Comparison of ENCODE assay signal across 25 mouse cellular contexts in the genomic region with DNA sequence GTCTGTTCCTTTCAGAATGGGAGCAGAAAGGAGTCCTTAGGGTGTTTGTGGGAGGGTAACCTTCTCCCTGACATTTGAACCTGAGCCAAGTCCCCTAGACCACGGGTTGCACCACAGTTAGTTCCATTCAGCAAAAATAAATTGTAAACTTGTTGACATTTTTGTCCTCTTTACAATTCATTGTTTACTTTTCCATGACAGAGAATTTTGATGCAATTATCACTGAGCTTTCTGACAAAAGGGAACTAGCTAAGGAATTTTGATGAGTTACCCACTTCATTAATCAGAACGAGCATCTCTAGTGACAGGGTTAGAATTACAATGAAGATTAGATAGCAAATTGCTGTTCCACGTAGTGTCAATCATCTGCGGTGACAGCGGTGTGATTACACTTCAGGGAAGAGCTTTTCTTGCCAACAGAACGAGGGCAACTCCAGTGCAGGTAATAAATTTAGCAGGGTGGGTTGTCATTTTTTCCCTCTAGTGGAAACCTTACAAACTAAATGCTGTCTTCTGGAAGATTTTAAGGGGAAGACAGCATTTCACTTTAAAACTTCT. TPM values are rescaled to one million over a fixed set of nuclear protein-coding genes. Genes with fewer than 3 reads are reported as not detected.
DNase-seq lines count a peak whose midpoint lies in the region; ATAC-seq and TF ChIP-seq lines count a peak whose summit lies in the region.
"Had no signal": no experiment of that assay in that cellular context is flagged by ENCODE, and none has a peak within 500 bp of the region (broad histone marks: within the 10 kb centered on the region; RNA-seq: fewer than 3 reads in every experiment).

No protein-coding gene starts in this region.

- H3K27me3 ChIP-seq in forebrain, embryonic 14.5 days (replicated peaks; ENCODE audit: control insufficient read depth, insufficient read depth, low read length), result no peaks in the 10 kb centered on the region
- H3K27me3 ChIP-seq in forebrain, embryonic 12.5 days, result no peaks in the 10 kb centered on the region
- no peaks in the 10 kb centered on the region for H3K27me3 ChIP-seq in hindbrain, postnatal 0 days (ENCODE audit: insufficient read depth, low read length)
- H3K27me3 ChIP-seq in hindbrain, embryonic 13.5 days, result no peaks in the 10 kb centered on the region
- H3K27me3 ChIP-seq: heart, embryonic 13.5 days; liver, embryonic 15.5 days; stomach, embryonic 15.5 days had no signal

- H3K4me2 ChIP-seq in forebrain, embryonic 14.5 days (ENCODE audit: low read length), result no peak overlapping the region
- no peak overlapping the region for H3K4me2 ChIP-seq in forebrain, embryonic 12.5 days
- H3K4me2 ChIP-seq in hindbrain, postnatal 0 days (ENCODE audit: low read depth, low read length), result no peak overlapping the region
- H3K4me2 ChIP-seq in hindbrain, embryonic 13.5 days, result no peak overlapping the region
- H3K4me2 ChIP-seq: heart, embryonic 13.5 days; liver, embryonic 15.5 days; stomach, embryonic 15.5 days had no signal

- DNase-seq in forebrain, embryonic 14.5 days (ENCODE audit: low spot score), result peak; percentile 58
- DNase-seq in hindbrain, postnatal 0 days (ENCODE audit: low spot score), result peak; percentile 29
- peak; percentile 14 for DNase-seq in retina, postnatal 1 day
- no peak for DNase-seq in retina, embryonic 14.5 days (ENCODE audit: low spot score)
- no peak for DNase-seq in layer of hippocampus, adult 2 months (ENCODE audit: low spot score in 2 of 2)
- no peak for DNase-seq in thymus, postnatal 4 days
- DNase-seq: adrenal gland, postnatal 25 days; cerebellum, adult 11 months; cerebellum, postnatal 10 days; gastrocnemius, postnatal 14 days; heart, adult 18-20 months; heart, postnatal 14 days; kidney, adult 8-10 months; kidney, postnatal 14 days; liver; thymus, adult 18-20 months had no signal

- no peaks in the 10 kb centered on the region for H3K9me3 ChIP-seq in forebrain, embryonic 14.5 days (replicated peaks; ENCODE audit: control insufficient read depth, low read length)
- H3K9me3 ChIP-seq in forebrain, embryonic 12.5 days, result no peaks in the 10 kb centered on the region
- no peaks in the 10 kb centered on the region for H3K9me3 ChIP-seq in hindbrain, postnatal 0 days (ENCODE audit: low read length)
- no peaks in the 10 kb centered on the region for H3K9me3 ChIP-seq in hindbrain, embryonic 13.5 days
- H3K9me3 ChIP-seq: embryonic facial prominence, embryonic 10.5 days; heart, embryonic 13.5 days; limb, embryonic 10.5 days; liver, embryonic 15.5 days; stomach, embryonic 15.5 days had no signal

- no peak overlapping the region for H3K4me3 ChIP-seq in forebrain, embryonic 14.5 days (ENCODE audit: low read depth, low read length)
- H3K4me3 ChIP-seq in forebrain, embryonic 12.5 days (replicated peaks), result no peak overlapping the region
- no peak overlapping the region for H3K4me3 ChIP-seq in hindbrain, postnatal 0 days (ENCODE audit: low read length)
- H3K4me3 ChIP-seq in hindbrain, embryonic 13.5 days, result no peak overlapping the region
- no peak overlapping the region for H3K4me3 ChIP-seq in layer of hippocampus, adult 2 months
- H3K4me3 ChIP-seq: embryonic facial prominence, embryonic 10.5 days; heart, embryonic 13.5 days; limb, embryonic 10.5 days; liver, embryonic 15.5 days; stomach, embryonic 15.5 days had no signal

- no peak for TF ChIP-seq CTCF in hindbrain, postnatal 0 days (IDR thresholded peaks at IDR 0.05; ENCODE audit: low read depth)
- TF ChIP-seq CTCF in layer of hippocampus, adult 2 months (conservative IDR thresholded peaks at IDR 0.05), result no peak

- H3K36me3 ChIP-seq in forebrain, embryonic 14.5 days (ENCODE audit: control insufficient read depth, insufficient read depth, low read length), result no peaks in the 10 kb centered on the region
- H3K36me3 ChIP-seq in forebrain, embryonic 12.5 days (replicated peaks), result no peaks in the 10 kb centered on the region
- H3K36me3 ChIP-seq in hindbrain, postnatal 0 days (ENCODE audit: insufficient read depth, low read length), result no peaks in the 10 kb centered on the region
- no peaks in the 10 kb centered on the region for H3K36me3 ChIP-seq in hindbrain, embryonic 13.5 days
- H3K36me3 ChIP-seq: embryonic facial prominence, embryonic 10.5 days; heart, embryonic 13.5 days; limb, embryonic 10.5 days; liver, embryonic 15.5 days; stomach, embryonic 15.5 days had no signal

- no peak overlapping the region for H3K27ac ChIP-seq in forebrain, embryonic 14.5 days (ENCODE audit: low read depth, low read length)
- no peak overlapping the region for H3K27ac ChIP-seq in forebrain, embryonic 12.5 days
- H3K27ac ChIP-seq in hindbrain, postnatal 0 days, result no peak overlapping the region
- no peak overlapping the region for H3K27ac ChIP-seq in hindbrain, embryonic 13.5 days
- H3K27ac ChIP-seq in layer of hippocampus, adult 2 months, result no peak overlapping the region
- H3K27ac ChIP-seq: embryonic facial prominence, embryonic 10.5 days; heart, embryonic 13.5 days; limb, embryonic 10.5 days; liver, embryonic 15.5 days; macrophage; stomach, embryonic 15.5 days had no signal

- H3K4me1 ChIP-seq in forebrain, embryonic 14.5 days (ENCODE audit: control insufficient read depth, insufficient read depth, low read length), result no peaks in the 10 kb centered on the region
- peaks cover 5% of the 10 kb centered on the region; the same call in 1 of the 2 replicates for H3K4me1 ChIP-seq in forebrain, embryonic 12.5 days
- H3K4me1 ChIP-seq in hindbrain, postnatal 0 days (ENCODE audit: insufficient read depth, low read length), result no peaks in the 10 kb centered on the region
- H3K4me1 ChIP-seq in hindbrain, embryonic 13.5 days (replicated peaks), result no peaks in the 10 kb centered on the region
- H3K4me1 ChIP-seq: embryonic facial prominence, embryonic 10.5 days; limb, embryonic 10.5 days; liver, embryonic 15.5 days; stomach, embryonic 15.5 days had no signal

- 55% methylated on average over 6 of the region's 6 CpGs for whole genome bisulfite sequencing in forebrain, embryonic 14.5 days
- 62% methylated on average over 6 of the region's 6 CpGs for WGBS in forebrain, embryonic 12.5 days
- WGBS in hindbrain, postnatal 0 days, result 46% methylated on average over 6 of the region's 6 CpGs
- 60% methylated on average over 6 of the region's 6 CpGs for WGBS in hindbrain, embryonic 13.5 days

- H3K9ac ChIP-seq in forebrain, embryonic 14.5 days (ENCODE audit: low read length), result no peak overlapping the region
- no peak overlapping the region for H3K9ac ChIP-seq in forebrain, embryonic 12.5 days
- H3K9ac ChIP-seq in hindbrain, postnatal 0 days (replicated peaks; ENCODE audit: low read length), result no peak overlapping the region
- H3K9ac ChIP-seq in hindbrain, embryonic 13.5 days, result no peak overlapping the region
- H3K9ac ChIP-seq: heart, embryonic 13.5 days; liver, embryonic 15.5 days; stomach, embryonic 15.5 days had no signal

- peak; percentile 52; the same call in 1 of the 2 replicates for ATAC-seq in forebrain, embryonic 14.5 days
- ATAC-seq in forebrain, embryonic 12.5 days (ENCODE audit: low FRiP score), result no peak
- ATAC-seq in hindbrain, postnatal 0 days, result no peak
- no peak for ATAC-seq in hindbrain, embryonic 13.5 days (ENCODE audit: low FRiP score)
- ATAC-seq: lung, postnatal 0 days had no signal

RNA-seq across cellular contexts. Expression of a gene that starts 1.5 kb away (rescaled TPM):
- 27.7 and 32.7 TPM in 2 replicates for polyA plus RNA-seq in forebrain, embryonic 14.5 days (2014; fragmentation: Nextera tagmentation; extraction: Ambion mirVana)
- polyA plus RNA-seq in forebrain, embryonic 12.5 days (2016; fragmentation: Nextera tagmentation; extraction: Ambion mirVana), result 34.7 and 35.6 TPM in 2 replicates
- 19.9 and 29.7 TPM in 2 replicates for total RNA-seq in hindbrain, postnatal 0 days (2014; rRNA removed)
- polyA plus RNA-seq in hindbrain, postnatal 0 days (2015; fragmentation: Nextera tagmentation; extraction: Ambion mirVana), result 11.3 and 12.9 TPM in 2 replicates
- polyA plus RNA-seq in hindbrain, embryonic 13.5 days (2015; fragmentation: Nextera tagmentation; extraction: Ambion mirVana), result 20.5 and 22.2 TPM in 2 replicates
- total RNA-seq in layer of hippocampus, adult 2 months (2021), result 10 to 100 TPM; 38.8 to 40.7 TPM

RNA-seq across cellular contexts. Expression of a gene that starts 35.5 kb away (rescaled TPM):
- 6.6 and 6.7 TPM in 2 replicates for polyA plus RNA-seq in forebrain, embryonic 14.5 days (2014; fragmentation: Nextera tagmentation; extraction: Ambion mirVana)
- 17.3 and 17.6 TPM in 2 replicates for polyA plus RNA-seq in forebrain, embryonic 12.5 days (2016; fragmentation: Nextera tagmentation; extraction: Ambion mirVana)
- 0.61 and 0.89 TPM in 2 replicates for total RNA-seq in hindbrain, postnatal 0 days (2014; rRNA removed)
- polyA plus RNA-seq in hindbrain, postnatal 0 days (2015; fragmentation: Nextera tagmentation; extraction: Ambion mirVana), result 4.1 and 6.3 TPM in 2 replicates
- 10.1 and 12.0 TPM in 2 replicates for polyA plus RNA-seq in hindbrain, embryonic 13.5 days (2015; fragmentation: Nextera tagmentation; extraction: Ambion mirVana)
- 1 to 10 TPM; 4.8 to 5.1 TPM for total RNA-seq in layer of hippocampus, adult 2 months (2021)

RNA-seq across cellular contexts. Expression of a gene that starts 54.5 kb away (rescaled TPM):
- polyA plus RNA-seq in forebrain, embryonic 14.5 days (2014; fragmentation: Nextera tagmentation; extraction: Ambion mirVana), result 1.3 and 2.4 TPM in 2 replicates
- 0.62 and 0.66 TPM in 2 replicates for polyA plus RNA-seq in forebrain, embryonic 12.5 days (2016; fragmentation: Nextera tagmentation; extraction: Ambion mirVana)
- total RNA-seq in hindbrain, postnatal 0 days (2014; rRNA removed), result 4.8 and 7.0 TPM in 2 replicates
- 2.2 and 2.7 TPM in 2 replicates for polyA plus RNA-seq in hindbrain, postnatal 0 days (2015; fragmentation: Nextera tagmentation; extraction: Ambion mirVana)
- polyA plus RNA-seq in hindbrain, embryonic 13.5 days (2015; fragmentation: Nextera tagmentation; extraction: Ambion mirVana), result 1.7 and 1.8 TPM in 2 replicates
- 10 to 100 TPM; 43.4 to 49.1 TPM for total RNA-seq in layer of hippocampus, adult 2 months (2021)

Comparison
In these comparisons a context has a peak if more than half of its experiments do, and no peak if none do; other contexts are left out.
1. DNase-seq: peak in forebrain, embryonic 14.5 days (single experiment), hindbrain, postnatal 0 days (single experiment) and retina, postnatal 1 day (single experiment); none in retina, embryonic 14.5 days (single experiment), layer of hippocampus, adult 2 months (0 of 2) and thymus, postnatal 4 days (single experiment).